Mouse (Mus musculus) spleen, adult 2 months (tissue): Measurements from ENCODE around the gene Scgb1c1.

ENCODE experiments used
- CTCF ChIP-seq: fragments of 200-500 bp; IDR thresholded peaks from 2 replicates; pipeline ENCODE4 v1.5.1; 2011; ENCODE audit warnings: mild to moderate bottlenecking, inconsistent platforms; ENCODE audit not compliant: insufficient read depth, insufficient read length, insufficient replicate concordance; ENCODE audit errors: extremely low read depth
- POLR2A ChIP-seq: fragments of 200-500 bp; IDR thresholded peaks from 2 replicates; pipeline ENCODE4 v1.6.1; 2011; ENCODE audit warnings: low read depth, low read length, inconsistent platforms

DNA sequence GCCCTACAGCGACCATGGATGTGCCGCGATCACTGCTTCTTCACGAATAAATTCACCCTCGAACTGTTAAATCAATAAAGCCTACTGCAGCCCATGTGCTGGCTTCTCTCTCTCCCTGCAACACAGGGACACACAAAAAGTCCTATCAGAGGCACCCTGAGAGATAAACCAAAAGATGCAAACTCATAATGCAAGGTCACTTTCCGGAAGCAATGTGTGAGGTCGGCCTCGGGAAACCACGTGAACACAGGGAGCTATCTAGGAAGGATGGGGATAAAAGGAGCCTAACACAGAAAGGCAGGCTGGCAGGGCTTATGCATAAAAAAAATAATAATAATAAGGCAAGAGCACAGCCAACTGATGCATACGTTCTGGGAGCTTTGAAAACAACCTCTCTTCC, 1.3 kb downstream of the Scgb1c1 start:
- TF ChIP-seq CTCF (no peak), POLR2A (no peak)
